In the genomic region with DNA sequence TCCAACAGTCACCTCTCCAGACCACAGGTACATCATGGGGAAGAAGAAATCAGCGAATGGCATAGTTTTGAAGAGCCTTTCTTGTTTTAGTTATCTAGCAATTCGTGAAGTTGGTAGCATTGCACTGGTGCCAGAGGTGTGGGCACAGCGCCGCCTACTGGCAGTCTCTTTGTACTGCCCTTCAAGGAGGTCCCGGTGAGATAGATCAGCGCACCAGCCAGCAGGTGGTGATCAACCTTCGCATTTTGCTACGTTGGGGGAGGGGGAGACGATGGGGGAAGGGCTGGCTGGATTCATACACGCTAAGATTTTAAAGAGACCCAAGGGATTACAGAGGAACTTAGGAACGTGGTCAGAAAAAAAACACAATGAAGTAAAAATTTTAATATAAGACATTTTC, we compare ENCODE assay signal across 8 mouse cellular contexts.
DNase-seq lines count a peak whose midpoint lies in the region; ATAC-seq lines count a peak whose summit lies in the region.

No protein-coding gene starts in this region.

- H3K9ac ChIP-seq in embryonic facial prominence, embryonic 12.5 days = no peak overlapping the region
- H3K9ac ChIP-seq in limb, embryonic 12.5 days (replicated peaks) = no peak overlapping the region

- no peak overlapping the region for H3K4me3 ChIP-seq in embryonic facial prominence, embryonic 12.5 days
- H3K4me3 ChIP-seq in heart, embryonic 10.5 days = no peak overlapping the region
- H3K4me3 ChIP-seq in limb, embryonic 12.5 days (replicated peaks) = no peak overlapping the region

- no peak overlapping the region for H3K27ac ChIP-seq in embryonic facial prominence, embryonic 12.5 days
- H3K27ac ChIP-seq in heart, embryonic 10.5 days = no peak overlapping the region
- no peak overlapping the region for H3K27ac ChIP-seq in limb, embryonic 12.5 days

- H3K27me3 ChIP-seq in embryonic facial prominence, embryonic 12.5 days = no peaks in the 10 kb centered on the region
- no peaks in the 10 kb centered on the region for H3K27me3 ChIP-seq in heart, embryonic 10.5 days (ENCODE audit: insufficient read depth, poor library complexity, severe bottlenecking)
- H3K27me3 ChIP-seq in limb, embryonic 12.5 days = no peaks in the 10 kb centered on the region; the same call in 1 of the 2 replicates

- H3K4me2 ChIP-seq in embryonic facial prominence, embryonic 12.5 days (replicated peaks) = no peak overlapping the region
- H3K4me2 ChIP-seq in limb, embryonic 12.5 days = peak overlapping the region; percentile 13; the same call in 1 of the 2 replicates

- H3K4me1 ChIP-seq in embryonic facial prominence, embryonic 12.5 days = no peaks in the 10 kb centered on the region
- H3K4me1 ChIP-seq in heart, embryonic 10.5 days = peaks cover 13% of the 10 kb centered on the region; the same call in 1 of the 2 replicates
- H3K4me1 ChIP-seq in limb, embryonic 12.5 days (replicated peaks) = peaks cover 7% of the 10 kb centered on the region

- H3K36me3 ChIP-seq in embryonic facial prominence, embryonic 12.5 days = no peaks in the 10 kb centered on the region
- no peaks in the 10 kb centered on the region for H3K36me3 ChIP-seq in heart, embryonic 10.5 days
- H3K36me3 ChIP-seq in limb, embryonic 12.5 days = no peaks in the 10 kb centered on the region

- DNase-seq in 416B (ENCODE audit: low read depth) = peak; percentile 82
- DNase-seq in adrenal gland, postnatal 36 days = peak; percentile 81
- peak; percentile 91 for DNase-seq in heart, embryonic 10.5 days (ENCODE audit: low spot score)
- peak; percentile 76 for DNase-seq in kidney, adult 9 months
- DNase-seq in spleen, postnatal 36 days (ENCODE audit: low spot score in 2 of 2) = peak; percentile 42 to 54

- H3K9me3 ChIP-seq in embryonic facial prominence, embryonic 12.5 days = no peaks in the 10 kb centered on the region
- no peaks in the 10 kb centered on the region for H3K9me3 ChIP-seq in heart, embryonic 10.5 days
- H3K9me3 ChIP-seq in limb, embryonic 12.5 days = no peaks in the 10 kb centered on the region

- 0 out of 2 replicates have a peak, but pooled peaks have one; percentile 57 for ATAC-seq in embryonic facial prominence, embryonic 12.5 days (ENCODE audit: insufficient number of reproducible peaks, insufficient read depth, low FRiP score, low TSS enrichment)
- ATAC-seq in limb, embryonic 12.5 days (ENCODE audit: insufficient number of reproducible peaks, insufficient read depth, low FRiP score, low TSS enrichment, low read depth) = no peak
- peak; percentile 74; the same call in 1 of the 2 replicates for ATAC-seq in monocyte, adult 5-6 weeks (replicated peaks; ENCODE audit: insufficient number of reproducible peaks, low FRiP score, low TSS enrichment, poor library complexity, severe bottlenecking)

- WGBS in embryonic facial prominence, embryonic 12.5 days = 3% methylated on average over 11 of the region's 11 CpGs
- 2% methylated on average over 11 of the region's 11 CpGs for WGBS in heart, embryonic 10.5 days
- WGBS in limb, embryonic 12.5 days = 4% methylated on average over 11 of the region's 11 CpGs
